Mouse (Mus musculus) heart, embryonic 15.5 days (tissue): Measurements from ENCODE around the gene Tmem206. TPM values are rescaled to one million over a fixed set of nuclear protein-coding genes. Genes with fewer than 3 reads are reported as not detected.

Experiments used
- ATAC-seq: fragments of 200-750 bp; cut with Nextera tagmentation; replicated peaks from 2 replicates; pipeline ENCODE4 v1.8.0; 2017; ENCODE audit warnings: low read depth, moderate TSS enrichment; ENCODE audit not compliant: insufficient number of reproducible peaks, insufficient read depth, low FRiP score
- H3K27ac ChIP-seq: fragments of 300-500 bp; sonication (generic); 2 replicates; pipeline ENCODE4 v1.5.1; 2015; ENCODE audit warnings: mild to moderate bottlenecking, inconsistent platforms
- H3K27me3 ChIP-seq: fragments of 300-500 bp; sonication (generic); 2 replicates; pipeline ENCODE4 v1.6.1; 2015; ENCODE audit warnings: inconsistent platforms
- H3K36me3 ChIP-seq: fragments of 300-500 bp; sonication (generic); 2 replicates; pipeline ENCODE4 v1.6.1; 2015; ENCODE audit warnings: mild to moderate bottlenecking, inconsistent platforms
- H3K4me1 ChIP-seq: fragments of 300-500 bp; sonication (generic); replicated peaks from 2 replicates; pipeline ENCODE4 v1.6.1; 2015; ENCODE audit warnings: inconsistent platforms
- H3K4me2 ChIP-seq: fragments of 300-500 bp; sonication (generic); 2 replicates; pipeline ENCODE4 v1.6.1; 2015; ENCODE audit warnings: inconsistent platforms, mild to moderate bottlenecking, moderate library complexity
- H3K4me3 ChIP-seq: fragments of 300-500 bp; sonication (generic); 2 replicates; pipeline ENCODE4 v1.5.1; 2015; ENCODE audit warnings: mild to moderate bottlenecking, inconsistent platforms
- H3K9ac ChIP-seq: fragments of 300-500 bp; sonication (generic); 2 replicates; pipeline ENCODE4 v1.6.1; 2015; ENCODE audit warnings: mild to moderate bottlenecking, inconsistent platforms
- H3K9me3 ChIP-seq: fragments of 300-500 bp; sonication (generic); replicated peaks from 2 replicates; pipeline ENCODE4 v1.6.1; 2016; ENCODE audit warnings: inconsistent platforms
- WGBS: fragments of 180-500 bp; shearing (Covaris S2); methylation state at CpG from one replicate; pipeline ENCODE4 v1.1.7; 2015; ENCODE audit warnings: mixed read lengths; 5-methylcytosine and 5-hydroxymethylcytosine counted together
- polyA plus RNA-seq: library from polyadenylated mRNA; unstranded; fragments of >200 nt; fragmentation: Nextera tagmentation; extraction: Ambion mirVana; gene quantifications from 2 replicates; pipeline ENCODE4 v1.2.1, GENCODE M21; 2015

The Tmem206 gene
- polyA plus RNA-seq, result 14.3 and 18.3 TPM in 2 replicates

DNA sequence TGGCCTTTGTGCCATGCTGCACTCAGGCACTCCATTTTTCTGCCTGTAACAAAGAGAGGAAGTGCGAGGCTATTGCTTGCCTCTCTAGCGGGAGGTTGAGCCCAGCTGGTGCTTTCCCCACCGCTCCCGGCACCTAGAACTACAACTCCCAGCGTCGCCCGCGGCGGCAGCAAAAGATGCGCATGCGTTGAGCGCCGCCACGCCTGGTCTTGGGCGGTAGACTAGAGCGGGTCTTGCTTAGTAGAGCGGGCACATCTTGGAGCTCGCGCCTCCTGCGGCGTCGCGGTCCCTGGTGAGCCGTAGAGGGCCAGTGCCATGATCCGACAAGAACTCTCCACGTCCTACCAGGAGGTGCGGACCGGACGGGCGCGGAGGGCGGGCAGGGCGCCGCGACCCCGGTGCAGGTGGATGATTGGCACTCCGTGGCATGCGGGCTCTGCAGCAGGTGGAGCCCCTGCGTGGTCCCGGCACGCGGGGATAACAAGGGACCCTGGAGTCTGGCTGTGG lies at the start of gene Tmem206:
TSS of gene Tmem206 (plus strand) at position 187 of the 507 bp plus-strand sequence.
- Histone ChIP-seq H3K9me3 (no peaks in the 10 kb centered on the region), H3K27ac (peak within 1 kb of the TSS; percentile 65), H3K9ac (peak within 1 kb of the TSS; percentile 78), H3K4me2 (peak within 1 kb of the TSS; percentile 95), H3K4me1 (peaks cover 26% of the 10 kb centered on the region), H3K27me3 (no peaks in the 10 kb centered on the region), H3K36me3 (no peaks in the 10 kb centered on the region), H3K4me3 (peak within 1 kb of the TSS; percentile 70)
- WGBS, result under 1% methylated on average over 38 of the region's 42 CpGs
- ATAC-seq, result peak; percentile 91

DNA sequence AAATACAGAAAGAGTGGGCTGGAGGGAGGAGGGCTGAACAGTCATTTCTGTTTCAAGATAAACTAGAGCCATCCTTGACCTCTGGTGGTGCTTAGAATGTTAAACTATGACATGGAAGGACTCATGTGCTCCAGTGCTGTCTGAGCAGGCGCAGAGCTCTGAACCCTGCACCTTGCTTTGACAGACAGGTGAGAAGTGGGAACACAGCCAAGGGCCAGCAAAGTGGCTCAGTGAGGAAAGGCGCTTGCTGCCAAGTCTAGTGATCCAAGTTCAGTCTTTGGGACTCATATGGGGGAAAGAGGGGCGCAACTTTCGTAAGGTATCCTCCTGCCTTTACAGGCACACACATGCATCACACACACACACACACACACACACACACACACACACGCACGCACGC lies 49.5 kb upstream of the Tmem206 start:
- 85% methylated on average over 7 of the region's 7 CpGs for WGBS
- Histone ChIP-seq H3K27ac (no peak overlapping the region), H3K9me3 (no peaks in the 10 kb centered on the region), H3K4me3 (no peak overlapping the region), H3K4me1 (peaks cover 7% of the 10 kb centered on the region), H3K4me2 (no peak overlapping the region), H3K36me3 (no peaks in the 10 kb centered on the region), H3K27me3 (no peaks in the 10 kb centered on the region), H3K9ac (no peak overlapping the region)
- ATAC-seq, result no peak

DNA sequence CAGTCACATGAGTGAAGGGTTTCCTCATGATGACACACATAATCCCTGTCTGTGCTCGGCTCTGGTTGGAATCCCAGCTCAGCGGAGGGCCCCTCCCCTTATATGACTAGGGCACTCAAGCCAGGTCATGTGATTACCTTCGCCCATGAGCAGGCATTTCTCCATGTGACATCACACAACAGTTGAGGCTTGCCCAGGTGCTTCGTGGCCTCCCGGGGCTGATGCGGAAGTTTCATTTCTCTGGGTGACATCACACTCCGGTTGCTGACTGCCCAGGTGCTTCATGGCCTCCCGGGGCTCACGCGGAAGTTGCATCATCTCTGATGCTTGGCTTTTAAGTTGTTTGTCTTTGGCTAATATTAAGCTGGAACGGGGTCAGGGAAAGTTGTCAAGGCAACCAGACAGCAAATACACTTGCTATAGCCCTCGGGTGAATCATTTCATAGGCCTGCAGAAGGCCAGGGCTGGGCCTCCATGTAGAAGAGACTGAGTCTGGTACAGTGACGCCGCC lies 48.1 kb upstream of the Tmem206 start:
- H3K4me2 ChIP-seq, result no peak overlapping the region

DNA sequence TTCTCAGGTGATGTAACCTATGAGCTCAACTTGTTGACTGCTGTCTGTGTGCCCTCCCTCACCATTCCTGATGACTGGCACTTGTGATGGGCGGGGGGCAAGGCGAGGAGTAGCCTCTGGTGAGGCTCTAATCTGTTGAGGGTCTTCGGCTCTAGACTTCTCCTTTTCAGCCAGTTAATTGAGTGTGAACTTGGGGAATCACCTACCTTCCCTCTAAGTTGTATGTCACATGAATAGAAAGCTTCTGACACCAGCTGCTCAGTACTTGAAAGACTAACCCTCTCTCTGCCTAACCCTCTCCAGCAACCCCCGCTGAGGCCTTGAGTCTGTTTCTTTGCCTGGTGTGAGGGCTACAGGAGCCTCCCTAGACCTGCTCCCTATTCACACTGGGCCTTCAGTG lies 47.4 kb upstream of the Tmem206 start:
- H3K9ac ChIP-seq, result no peak overlapping the region
- H3K36me3 ChIP-seq, result no peaks in the 10 kb centered on the region
- no peak overlapping the region for H3K4me2 ChIP-seq
- no peaks in the 10 kb centered on the region for H3K27me3 ChIP-seq
- no peak overlapping the region for H3K4me3 ChIP-seq
- no peak for ATAC-seq
- H3K4me1 ChIP-seq, result peaks cover 7% of the 10 kb centered on the region
- 78% methylated on average over 4 of the region's 4 CpGs for WGBS
- no peak overlapping the region for H3K27ac ChIP-seq
- H3K9me3 ChIP-seq, result no peaks in the 10 kb centered on the region

More for the DNA sequence above, 48.1 kb upstream of the Tmem206 start:
- no peaks in the 10 kb centered on the region for H3K36me3 ChIP-seq
- no peaks in the 10 kb centered on the region for H3K9me3 ChIP-seq
- no peak overlapping the region for H3K27ac ChIP-seq
- H3K9ac ChIP-seq, result no peak overlapping the region
- 63% methylated on average over 14 of the region's 14 CpGs for WGBS
- H3K4me1 ChIP-seq, result peaks cover 7% of the 10 kb centered on the region
- no peak overlapping the region for H3K4me3 ChIP-seq
- no peak for ATAC-seq
- H3K27me3 ChIP-seq, result no peaks in the 10 kb centered on the region

DNA sequence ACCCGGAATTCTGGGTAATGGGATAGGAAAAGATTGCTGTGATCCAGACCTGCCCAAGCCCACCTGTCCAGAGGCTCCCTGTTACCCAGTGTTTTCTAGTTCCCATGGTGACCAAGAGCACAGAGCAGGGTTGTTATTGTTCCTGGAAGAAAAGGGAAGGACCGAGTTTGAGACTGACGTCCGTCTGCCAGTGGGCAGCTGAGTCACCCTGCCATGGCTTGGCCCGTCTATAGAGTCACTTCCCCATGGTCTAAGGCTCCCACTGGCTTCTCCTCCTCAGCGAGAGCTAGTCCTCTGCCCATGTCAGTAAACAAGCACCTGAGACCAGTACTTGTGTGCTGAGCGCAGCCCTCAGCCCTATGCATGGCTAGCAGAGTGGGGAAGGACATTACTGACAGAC lies 44.5 kb upstream of the Tmem206 start:
- Histone ChIP-seq H3K27ac (no peak overlapping the region), H3K9ac (no peak overlapping the region), H3K4me1 (peaks cover 7% of the 10 kb centered on the region), H3K36me3 (no peaks in the 10 kb centered on the region), H3K27me3 (no peaks in the 10 kb centered on the region), H3K4me2 (no peak overlapping the region), H3K4me3 (no peak overlapping the region), H3K9me3 (no peaks in the 10 kb centered on the region; the same call in 1 of the 2 replicates)
- ATAC-seq, result no peak
- WGBS, result 59% methylated on average over 7 of the region's 7 CpGs

DNA sequence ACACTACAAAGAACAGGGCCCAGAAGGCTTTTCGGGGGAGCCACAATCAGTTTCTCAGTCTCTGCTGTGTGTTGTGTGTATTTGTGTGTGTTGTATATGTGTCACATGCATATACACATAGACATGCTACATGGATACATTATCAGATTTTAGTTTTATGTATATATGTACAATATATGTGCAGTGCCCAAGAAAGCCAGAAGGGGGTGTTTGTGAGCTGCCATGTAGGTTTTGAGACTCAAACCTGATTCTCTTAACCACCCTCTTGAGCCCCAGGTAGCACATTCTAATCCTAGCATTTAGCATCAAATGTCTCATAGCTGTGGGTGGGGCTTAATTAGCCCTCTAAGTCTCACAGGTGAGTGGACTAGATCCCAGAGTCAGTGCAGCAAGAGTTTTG lies 43.4 kb upstream of the Tmem206 start:
- peaks cover 6% of the 10 kb centered on the region for H3K4me1 ChIP-seq
- H3K9me3 ChIP-seq, result no peaks in the 10 kb centered on the region; the same call in 1 of the 2 replicates
- no peak overlapping the region for H3K9ac ChIP-seq
- 87% methylated on average over 1 of the region's 1 CpGs for WGBS
- no peaks in the 10 kb centered on the region for H3K27me3 ChIP-seq
- no peak overlapping the region for H3K4me2 ChIP-seq
- no peak overlapping the region for H3K4me3 ChIP-seq
- no peak overlapping the region for H3K27ac ChIP-seq
- ATAC-seq, result no peak
- H3K36me3 ChIP-seq, result no peaks in the 10 kb centered on the region

DNA sequence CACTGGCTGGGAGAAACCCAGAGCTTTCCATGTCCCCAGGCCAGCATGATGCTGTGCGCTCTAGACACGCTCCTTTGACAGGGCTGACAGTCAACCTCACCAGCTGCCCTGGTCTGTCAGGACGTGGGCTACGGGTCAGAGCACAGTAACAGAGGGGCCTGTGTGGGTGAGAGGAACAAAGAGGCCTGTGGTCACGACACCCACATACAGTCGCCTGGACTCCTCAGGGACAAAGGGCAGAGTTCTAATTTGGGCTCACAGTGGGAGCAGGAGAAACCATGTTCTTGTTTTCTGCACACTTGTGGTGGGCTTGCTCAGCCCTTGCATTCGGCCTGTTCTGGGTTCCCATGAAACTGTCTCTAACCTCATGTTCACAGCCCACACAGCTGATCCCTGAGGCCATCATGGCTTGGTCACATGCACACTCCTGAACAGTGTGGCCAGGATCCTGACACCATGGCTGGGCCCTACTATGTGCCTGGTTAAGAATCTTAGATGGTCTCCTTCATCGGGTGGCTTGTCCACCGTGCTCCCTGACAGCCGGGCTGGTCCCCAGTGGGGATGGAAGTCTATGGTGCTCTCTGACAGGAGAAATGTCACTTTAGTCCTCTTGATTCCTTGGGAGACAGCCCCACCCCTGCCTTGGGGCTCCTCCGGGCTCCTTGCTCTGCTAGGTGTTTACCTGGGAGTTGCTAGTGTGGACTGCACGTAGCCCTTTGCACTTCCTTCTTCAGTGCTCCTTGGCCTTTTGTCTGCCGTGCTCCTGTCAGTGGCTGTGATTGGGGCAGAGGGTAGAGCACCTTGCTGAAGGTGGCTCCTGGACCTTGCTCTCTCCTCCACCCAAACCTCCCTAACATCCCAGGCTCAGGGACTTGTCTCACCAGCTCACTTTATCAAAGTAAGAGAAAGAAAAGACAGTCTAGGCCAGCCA lies 42.3 kb upstream of the Tmem206 start:
- no peak overlapping the region for H3K27ac ChIP-seq
- H3K36me3 ChIP-seq, result no peaks in the 10 kb centered on the region
- no peak overlapping the region for H3K4me3 ChIP-seq
- WGBS, result 80% methylated on average over 13 of the region's 13 CpGs
- no peaks in the 10 kb centered on the region for H3K4me1 ChIP-seq
- H3K27me3 ChIP-seq, result no peaks in the 10 kb centered on the region
- ATAC-seq, result no peak
- H3K9me3 ChIP-seq, result no peaks in the 10 kb centered on the region; the same call in 1 of the 2 replicates
- no peak overlapping the region for H3K4me2 ChIP-seq
- no peak overlapping the region for H3K9ac ChIP-seq

DNA sequence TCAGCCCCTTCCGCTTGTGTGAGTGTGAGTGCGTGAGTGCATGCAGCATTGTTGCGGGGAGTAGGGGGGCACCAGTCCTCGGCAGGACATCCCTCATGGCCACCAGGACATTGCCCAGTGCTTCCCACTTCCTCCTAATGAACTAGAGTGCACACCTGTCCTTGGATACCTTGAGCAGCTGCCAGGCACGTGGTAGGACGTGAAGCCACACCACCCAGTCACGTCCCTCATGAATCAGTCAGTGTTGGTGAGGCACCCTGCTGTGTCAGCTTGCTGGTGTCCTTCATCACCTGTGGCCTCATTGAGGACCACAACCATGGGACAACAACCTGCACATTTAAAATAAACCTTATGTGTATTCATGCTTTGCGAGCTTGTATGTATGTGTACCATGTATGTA lies 41.2 kb upstream of the Tmem206 start:
- Histone ChIP-seq H3K27ac (no peak overlapping the region), H3K36me3 (no peaks in the 10 kb centered on the region), H3K9me3 (no peaks in the 10 kb centered on the region; the same call in 1 of the 2 replicates), H3K4me1 (no peaks in the 10 kb centered on the region), H3K4me2 (no peak overlapping the region), H3K4me3 (no peak overlapping the region), H3K9ac (no peak overlapping the region), H3K27me3 (no peaks in the 10 kb centered on the region)
- no peak for ATAC-seq
- 78% methylated on average over 8 of the region's 8 CpGs for WGBS

DNA sequence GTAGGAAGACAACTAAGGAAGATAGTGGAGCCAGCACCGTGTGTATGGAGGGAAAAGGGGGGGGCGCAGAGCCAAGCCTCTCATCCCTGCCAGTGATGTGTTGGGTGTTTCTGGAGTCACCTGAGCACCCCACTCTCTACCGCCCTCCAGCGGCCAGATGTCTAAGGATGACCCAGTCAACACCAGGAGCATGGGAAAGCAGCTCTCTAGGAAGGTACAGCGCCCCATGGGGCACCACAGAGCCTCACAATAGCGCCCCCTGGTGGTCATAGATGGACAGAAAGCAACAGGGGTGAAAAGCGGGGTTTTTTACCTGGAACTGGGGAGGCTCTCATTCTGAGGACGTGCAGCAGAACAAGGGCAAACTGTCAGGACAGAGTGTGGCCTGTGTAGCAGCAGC lies 37.0 kb upstream of the Tmem206 start:
- no peak overlapping the region for H3K27ac ChIP-seq
- H3K4me3 ChIP-seq, result no peak overlapping the region
- H3K27me3 ChIP-seq, result no peaks in the 10 kb centered on the region
- H3K36me3 ChIP-seq, result no peaks in the 10 kb centered on the region
- H3K4me2 ChIP-seq, result no peak overlapping the region
- no peaks in the 10 kb centered on the region; the same call in 1 of the 2 replicates for H3K9me3 ChIP-seq
- 36% methylated on average over 8 of the region's 8 CpGs for WGBS
- H3K4me1 ChIP-seq, result 0 out of 2 replicates have a peak, but pooled peaks cover 6% of the 10 kb centered on the region
- no peak overlapping the region for H3K9ac ChIP-seq
- ATAC-seq, result 0 out of 2 replicates have a peak, but pooled peaks have one; percentile 12

DNA sequence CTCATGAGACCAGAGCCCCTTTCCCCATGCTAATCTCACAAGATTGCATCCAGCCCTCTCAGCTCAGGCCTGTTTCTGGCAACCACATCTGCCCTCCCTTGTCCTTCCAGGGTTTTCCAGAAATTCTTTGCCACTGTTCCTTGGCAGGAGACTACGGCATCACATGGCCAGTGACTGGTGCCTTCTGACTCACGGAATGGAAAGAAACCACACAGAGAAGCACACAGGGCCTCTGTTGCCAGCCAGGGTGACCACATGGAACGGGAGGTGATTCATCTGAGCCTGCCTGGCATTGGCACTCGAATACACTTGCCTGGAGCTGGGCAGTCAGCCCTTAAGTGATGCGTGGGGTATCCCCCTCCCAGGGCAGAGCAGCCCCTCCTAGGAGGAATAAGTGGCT lies 33.4 kb upstream of the Tmem206 start:
- no peak for ATAC-seq
- H3K27me3 ChIP-seq, result no peaks in the 10 kb centered on the region
- 61% methylated on average over 5 of the region's 5 CpGs for WGBS
- H3K4me2 ChIP-seq, result no peak overlapping the region
- H3K27ac ChIP-seq, result peak overlapping the region; percentile 31; the same call in 1 of the 2 replicates
- H3K9ac ChIP-seq, result no peak overlapping the region
- H3K4me3 ChIP-seq, result no peak overlapping the region
- no peaks in the 10 kb centered on the region for H3K9me3 ChIP-seq
- no peaks in the 10 kb centered on the region for H3K36me3 ChIP-seq
- H3K4me1 ChIP-seq, result peaks cover 25% of the 10 kb centered on the region

DNA sequence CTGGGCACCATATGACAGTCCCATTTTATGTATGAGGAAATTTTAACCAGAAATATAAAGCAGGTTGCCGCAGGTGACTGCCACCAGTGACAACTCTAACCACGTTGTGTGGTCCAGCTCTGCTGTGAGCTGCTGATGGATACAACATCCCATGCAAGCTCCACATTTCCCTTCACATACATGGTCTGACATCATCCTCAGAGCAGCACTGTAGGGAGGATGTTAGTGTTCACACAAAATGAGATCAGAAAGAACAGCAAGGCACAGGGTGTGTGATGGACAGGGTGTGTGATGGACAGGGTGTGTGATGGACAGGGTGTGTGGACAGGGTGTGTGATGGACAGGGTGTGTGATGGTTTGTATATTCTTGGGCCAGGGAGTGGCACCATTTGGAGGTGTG lies 32.7 kb upstream of the Tmem206 start:
- H3K4me1 ChIP-seq, result peaks cover 31% of the 10 kb centered on the region
- WGBS, result 87% methylated on average over 2 of the region's 2 CpGs
- no peak overlapping the region for H3K4me2 ChIP-seq
- H3K27ac ChIP-seq, result no peak overlapping the region
- no peaks in the 10 kb centered on the region for H3K27me3 ChIP-seq
- no peak overlapping the region for H3K9ac ChIP-seq
- H3K36me3 ChIP-seq, result no peaks in the 10 kb centered on the region
- H3K9me3 ChIP-seq, result no peaks in the 10 kb centered on the region
- H3K4me3 ChIP-seq, result no peak overlapping the region
- no peak for ATAC-seq
